Mouse (Mus musculus) limb, embryonic 11.5 days (tissue): ENCODE results near the gene Pik3r5. TPM values are rescaled to one million over a fixed set of nuclear protein-coding genes. Genes with fewer than 3 reads are reported as not detected.

Source experiments
- ATAC-seq: fragments of 200-750 bp; cut with Nextera tagmentation; 2 replicates; pipeline ENCODE4 v1.8.0; 2017; ENCODE audit warnings: low read depth; ENCODE audit not compliant: insufficient number of reproducible peaks, low FRiP score, low TSS enrichment
- DNase-seq: peaks from one replicate; pipeline ENCODE4 v3.0.0-alpha.2; 2015; ENCODE audit warnings: low spot score
- H3K27ac ChIP-seq: fragments of 300-500 bp; sonication (generic); replicated peaks from 2 replicates; pipeline ENCODE4 v1.5.1; 2014; ENCODE audit warnings: low read depth, mild to moderate bottlenecking, low read length
- H3K27me3 ChIP-seq: fragments of 300-500 bp; sonication (generic); 2 replicates; pipeline ENCODE4 v1.6.1; 2014; ENCODE audit warnings: mild to moderate bottlenecking, low read length, mixed read lengths; ENCODE audit not compliant: control insufficient read depth, insufficient read depth
- H3K36me3 ChIP-seq: fragments of 300-500 bp; sonication (generic); 2 replicates; pipeline ENCODE4 v1.6.1; 2014; ENCODE audit warnings: mild to moderate bottlenecking, low read length, moderate library complexity, mixed read lengths; ENCODE audit not compliant: control insufficient read depth, insufficient read depth
- H3K4me1 ChIP-seq: fragments of 300-500 bp; sonication (generic); 2 replicates; pipeline ENCODE4 v1.6.1; 2014; ENCODE audit warnings: low read length, mixed read lengths; ENCODE audit not compliant: control insufficient read depth, insufficient read depth
- H3K4me2 ChIP-seq: fragments of 300-500 bp; sonication (generic); 2 replicates; pipeline ENCODE4 v1.6.1; 2014; ENCODE audit warnings: low read depth, mild to moderate bottlenecking, moderate library complexity; ENCODE audit not compliant: severe bottlenecking
- H3K4me3 ChIP-seq: fragments of 300-500 bp; sonication (generic); 2 replicates; pipeline ENCODE4 v1.5.1; 2014; ENCODE audit warnings: low read depth, low read length
- H3K9ac ChIP-seq: fragments of 300-500 bp; sonication (generic); 2 replicates; pipeline ENCODE4 v1.6.1; 2014; ENCODE audit warnings: mild to moderate bottlenecking, low read length
- H3K9me3 ChIP-seq: fragments of 300-500 bp; sonication (generic); 2 replicates; pipeline ENCODE4 v1.6.1; 2016; ENCODE audit warnings: low read length; ENCODE audit not compliant: control insufficient read depth
- WGBS: fragments of 180-500 bp; shearing (Covaris S2); extraction: QIAGEN DNeasy Blood & Tissue Kit; methylation state at CpG from one replicate; pipeline ENCODE4 v1.1.7; 2014; 5-methylcytosine and 5-hydroxymethylcytosine counted together
- polyA plus RNA-seq: library from polyadenylated mRNA; unstranded; fragments of >200 nt; fragmentation: Nextera tagmentation; extraction: Ambion mirVana; gene quantifications from 2 replicates; pipeline ENCODE4 v1.2.1, GENCODE M21; 2014

The Pik3r5 gene
- polyA plus RNA-seq, 1 experiment from 2014 or later: 1.2 TPM

- Histone ChIP-seq H3K9ac (no peak overlapping the region), H3K27me3 (no peaks in the 10 kb centered on the region), H3K4me3 (no peak overlapping the region), H3K4me2 (no peak overlapping the region), H3K9me3 (no peaks in the 10 kb centered on the region), H3K4me1 (no peaks in the 10 kb centered on the region), H3K36me3 (no peaks in the 10 kb centered on the region), H3K27ac (no peak overlapping the region)
- WGBS: 88% methylated on average over 5 of the region's 5 CpGs
- no peak for DNase-seq
- no peak for ATAC-seq
These were observed 27.6 kb downstream of the Pik3r5 start for GRCm38 (mm10) chr11:68459486-68459885.

GRCm38 (mm10) chr11:68462716-68463115 lies 30.8 kb downstream of the Pik3r5 start:
- no peak overlapping the region for H3K4me2 ChIP-seq
- no peaks in the 10 kb centered on the region for H3K9me3 ChIP-seq
- no peaks in the 10 kb centered on the region for H3K4me1 ChIP-seq
- H3K27me3 ChIP-seq: no peaks in the 10 kb centered on the region
- no peak overlapping the region for H3K4me3 ChIP-seq
- no peaks in the 10 kb centered on the region for H3K36me3 ChIP-seq
- no peak overlapping the region for H3K9ac ChIP-seq
- H3K27ac ChIP-seq: no peak overlapping the region
- DNase-seq: no peak
- no peak for ATAC-seq
- 71% methylated on average over 3 of the region's 3 CpGs for WGBS

GRCm38 (mm10) chr11:68464260-68464659 lies 32.3 kb downstream of the Pik3r5 start:
- H3K4me2 ChIP-seq: no peak overlapping the region
- ATAC-seq (no peak), DNase-seq (no peak)
- no peaks in the 10 kb centered on the region for H3K36me3 ChIP-seq
- no peaks in the 10 kb centered on the region for H3K27me3 ChIP-seq
- no peak overlapping the region for H3K27ac ChIP-seq
- WGBS: 88% methylated on average over 5 of the region's 5 CpGs
- no peaks in the 10 kb centered on the region for H3K4me1 ChIP-seq
- no peak overlapping the region for H3K4me3 ChIP-seq
- no peaks in the 10 kb centered on the region for H3K9me3 ChIP-seq
- no peak overlapping the region for H3K9ac ChIP-seq

GRCm38 (mm10) chr11:68465090-68465489 lies 33.2 kb downstream of the Pik3r5 start:
- Histone ChIP-seq H3K9me3 (no peaks in the 10 kb centered on the region), H3K27ac (no peak overlapping the region), H3K4me3 (no peak overlapping the region), H3K4me1 (no peaks in the 10 kb centered on the region), H3K9ac (no peak overlapping the region), H3K4me2 (no peak overlapping the region), H3K36me3 (no peaks in the 10 kb centered on the region), H3K27me3 (no peaks in the 10 kb centered on the region)
- DNase-seq: no peak
- WGBS: 77% methylated on average over 2 of the region's 2 CpGs
- no peak for ATAC-seq

GRCm38 (mm10) chr11:68467441-68467840 lies 35.5 kb downstream of the Pik3r5 start:
- Histone ChIP-seq H3K4me3 (no peak overlapping the region), H3K36me3 (no peaks in the 10 kb centered on the region), H3K9ac (no peak overlapping the region), H3K27ac (no peak overlapping the region), H3K27me3 (no peaks in the 10 kb centered on the region), H3K4me2 (no peak overlapping the region), H3K9me3 (no peaks in the 10 kb centered on the region), H3K4me1 (no peaks in the 10 kb centered on the region)
- no peak for DNase-seq
- ATAC-seq: no peak
- 88% methylated on average over 7 of the region's 7 CpGs for WGBS

GRCm38 (mm10) chr11:68467962-68468612 lies 36.2 kb downstream of the Pik3r5 start:
- H3K27me3 ChIP-seq: no peaks in the 10 kb centered on the region
- H3K27ac ChIP-seq: no peak overlapping the region
- 85% methylated on average over 9 of the region's 9 CpGs for WGBS
- no peak overlapping the region for H3K9ac ChIP-seq
- H3K36me3 ChIP-seq: no peaks in the 10 kb centered on the region
- no peaks in the 10 kb centered on the region for H3K4me1 ChIP-seq
- ATAC-seq: no peak
- no peak for DNase-seq
- H3K4me2 ChIP-seq: no peak overlapping the region
- H3K9me3 ChIP-seq: no peaks in the 10 kb centered on the region
- no peak overlapping the region for H3K4me3 ChIP-seq

- Histone ChIP-seq H3K27me3 (no peaks in the 10 kb centered on the region), H3K9me3 (no peaks in the 10 kb centered on the region), H3K9ac (no peak overlapping the region), H3K4me2 (no peak overlapping the region), H3K4me1 (no peaks in the 10 kb centered on the region), H3K4me3 (no peak overlapping the region), H3K27ac (no peak overlapping the region), H3K36me3 (no peaks in the 10 kb centered on the region)
- WGBS: 85% methylated on average over 4 of the region's 4 CpGs
- DNase-seq: no peak
- no peak for ATAC-seq
These were observed 37.0 kb downstream of the Pik3r5 start for GRCm38 (mm10) chr11:68468886-68469285.

- ATAC-seq (no peak), DNase-seq (no peak)
- Histone ChIP-seq H3K4me1 (no peaks in the 10 kb centered on the region), H3K36me3 (no peaks in the 10 kb centered on the region), H3K9me3 (no peaks in the 10 kb centered on the region), H3K9ac (no peak overlapping the region), H3K27ac (no peak overlapping the region), H3K4me2 (no peak overlapping the region), H3K27me3 (no peaks in the 10 kb centered on the region), H3K4me3 (no peak overlapping the region)
- WGBS: 86% methylated on average over 5 of the region's 5 CpGs
These were observed 40.4 kb downstream of the Pik3r5 start for GRCm38 (mm10) chr11:68472162-68472849.
